Mouse (Mus musculus) liver, embryonic 12.5 days (tissue): ENCODE results near the gene Pam. TPM values are rescaled to one million over a fixed set of nuclear protein-coding genes. Genes with fewer than 3 reads are reported as not detected.

Experiments
- ATAC-seq: fragments of 200-750 bp; cut with Nextera tagmentation; 2 replicates; pipeline ENCODE4 v1.8.0; 2017; ENCODE audit warnings: moderate number of reproducible peaks, mild to moderate bottlenecking, moderate library complexity
- H3K27ac ChIP-seq: fragments of 300-500 bp; sonication (generic); 2 replicates; pipeline ENCODE4 v1.5.1; 2016; ENCODE audit warnings: mild to moderate bottlenecking
- H3K27me3 ChIP-seq: fragments of 300-500 bp; sonication (generic); replicated peaks from 2 replicates; pipeline ENCODE4 v1.6.1; 2016; ENCODE audit warnings: mild to moderate bottlenecking, moderate library complexity
- H3K36me3 ChIP-seq: fragments of 300-500 bp; sonication (generic); 2 replicates; pipeline ENCODE4 v1.6.1; 2016; ENCODE audit warnings: mild to moderate bottlenecking, moderate library complexity
- H3K4me1 ChIP-seq: fragments of 300-500 bp; sonication (generic); 2 replicates; pipeline ENCODE4 v1.6.1; 2016
- H3K4me2 ChIP-seq: fragments of 300-500 bp; sonication (generic); 2 replicates; pipeline ENCODE4 v1.6.1; 2016; ENCODE audit warnings: mild to moderate bottlenecking, moderate library complexity
- H3K4me3 ChIP-seq: fragments of 300-500 bp; sonication (generic); 2 replicates; pipeline ENCODE4 v1.5.1; 2016; ENCODE audit warnings: mild to moderate bottlenecking, moderate library complexity
- H3K9ac ChIP-seq: fragments of 300-500 bp; sonication (generic); 2 replicates; pipeline ENCODE4 v1.6.1; 2016; ENCODE audit warnings: mild to moderate bottlenecking, moderate library complexity
- H3K9me3 ChIP-seq: fragments of 300-500 bp; sonication (generic); replicated peaks from 2 replicates; pipeline ENCODE4 v1.6.1; 2016; ENCODE audit warnings: mild to moderate bottlenecking, moderate library complexity
- WGBS: fragments of 180-500 bp; shearing (Covaris S2); methylation state at CpG from one replicate; pipeline ENCODE4 v1.1.7; 2016; ENCODE audit not compliant: insufficient replicate concordance; 5-methylcytosine and 5-hydroxymethylcytosine counted together
- polyA plus RNA-seq: library from polyadenylated mRNA; unstranded; fragments of >200 nt; fragmentation: Nextera tagmentation; extraction: Ambion mirVana; gene quantifications from 2 replicates; pipeline ENCODE4 v1.2.1, GENCODE M21; 2016

Gene Pam
- polyA plus RNA-seq, 1 experiment from 2014 or later, result 11.3 TPM

GRCm38 (mm10) chr1:98073826-98074225, 21.6 kb downstream of the Pam start:
- no peaks in the 10 kb centered on the region for H3K4me1 ChIP-seq

GRCm38 (mm10) chr1:98073127-98073526, 22.3 kb downstream of the Pam start:
- Histone ChIP-seq H3K4me1 (no peaks in the 10 kb centered on the region), H3K4me2 (no peak overlapping the region), H3K27me3 (no peaks in the 10 kb centered on the region), H3K4me3 (no peak overlapping the region), H3K9me3 (no peaks in the 10 kb centered on the region), H3K36me3 (no peaks in the 10 kb centered on the region), H3K9ac (no peak overlapping the region), H3K27ac (no peak overlapping the region)
- 72% methylated on average over 2 of the region's 2 CpGs for WGBS
- ATAC-seq, result no peak

More at GRCm38 (mm10) chr1:98073826-98074225, 21.6 kb downstream of the Pam start:
- no peaks in the 10 kb centered on the region for H3K9me3 ChIP-seq
- 60% methylated on average over 4 of the region's 4 CpGs for WGBS
- H3K27ac ChIP-seq, result no peak overlapping the region
- no peak overlapping the region for H3K9ac ChIP-seq
- no peak for ATAC-seq
- no peak overlapping the region for H3K4me3 ChIP-seq
- no peaks in the 10 kb centered on the region for H3K27me3 ChIP-seq
- H3K4me2 ChIP-seq, result no peak overlapping the region
- no peaks in the 10 kb centered on the region for H3K36me3 ChIP-seq

GRCm38 (mm10) chr1:98072045-98072444, 23.4 kb downstream of the Pam start:
- Histone ChIP-seq H3K9me3 (no peaks in the 10 kb centered on the region), H3K27me3 (no peaks in the 10 kb centered on the region), H3K4me2 (no peak overlapping the region), H3K4me3 (no peak overlapping the region), H3K36me3 (no peaks in the 10 kb centered on the region), H3K27ac (no peak overlapping the region), H3K9ac (no peak overlapping the region), H3K4me1 (no peaks in the 10 kb centered on the region)
- 41% methylated on average over 6 of the region's 6 CpGs for WGBS
- no peak for ATAC-seq

GRCm38 (mm10) chr1:98071436-98071835, 24.0 kb downstream of the Pam start:
- Histone ChIP-seq H3K36me3 (no peaks in the 10 kb centered on the region), H3K27ac (no peak overlapping the region), H3K27me3 (no peaks in the 10 kb centered on the region), H3K4me2 (no peak overlapping the region), H3K9ac (no peak overlapping the region), H3K9me3 (no peaks in the 10 kb centered on the region), H3K4me3 (no peak overlapping the region), H3K4me1 (no peaks in the 10 kb centered on the region)
- WGBS, result 69% methylated on average over 9 of the region's 9 CpGs
- ATAC-seq, result no peak

GRCm38 (mm10) chr1:98070743-98071325, 24.6 kb downstream of the Pam start:
- 64% methylated on average over 5 of the region's 5 CpGs for WGBS
- ATAC-seq, result no peak
- no peaks in the 10 kb centered on the region for H3K9me3 ChIP-seq
- H3K27me3 ChIP-seq, result no peaks in the 10 kb centered on the region
- no peak overlapping the region for H3K27ac ChIP-seq
- no peak overlapping the region for H3K4me2 ChIP-seq
- no peaks in the 10 kb centered on the region for H3K36me3 ChIP-seq
- no peaks in the 10 kb centered on the region for H3K4me1 ChIP-seq
- no peak overlapping the region for H3K9ac ChIP-seq
- H3K4me3 ChIP-seq, result no peak overlapping the region

GRCm38 (mm10) chr1:98068177-98068576, 27.3 kb downstream of the Pam start:
- H3K9ac ChIP-seq, result no peak overlapping the region
- H3K9me3 ChIP-seq, result no peaks in the 10 kb centered on the region
- no peaks in the 10 kb centered on the region for H3K27me3 ChIP-seq
- 80% methylated on average over 4 of the region's 4 CpGs for WGBS
- no peak overlapping the region for H3K4me2 ChIP-seq
- ATAC-seq, result no peak
- H3K4me3 ChIP-seq, result no peak overlapping the region
- no peak overlapping the region for H3K27ac ChIP-seq
- H3K36me3 ChIP-seq, result no peaks in the 10 kb centered on the region
- H3K4me1 ChIP-seq, result no peaks in the 10 kb centered on the region

GRCm38 (mm10) chr1:98062074-98062473, 33.4 kb downstream of the Pam start:
- no peak overlapping the region for H3K4me3 ChIP-seq
- no peak overlapping the region for H3K27ac ChIP-seq
- no peak overlapping the region for H3K4me2 ChIP-seq
- H3K27me3 ChIP-seq, result no peaks in the 10 kb centered on the region
- H3K9ac ChIP-seq, result no peak overlapping the region
- H3K9me3 ChIP-seq, result no peaks in the 10 kb centered on the region
- H3K36me3 ChIP-seq, result no peaks in the 10 kb centered on the region
- 44% methylated on average over 2 of the region's 2 CpGs for WGBS
- H3K4me1 ChIP-seq, result no peaks in the 10 kb centered on the region
- no peak for ATAC-seq

- H3K4me1 ChIP-seq, result no peaks in the 10 kb centered on the region
- H3K27me3 ChIP-seq, result no peaks in the 10 kb centered on the region
- no peak overlapping the region for H3K4me2 ChIP-seq
- H3K27ac ChIP-seq, result no peak overlapping the region
- no peak overlapping the region for H3K9ac ChIP-seq
- no peaks in the 10 kb centered on the region for H3K36me3 ChIP-seq
- WGBS, result 50% methylated on average over 1 of the region's 1 CpGs
- H3K4me3 ChIP-seq, result no peak overlapping the region
- no peaks in the 10 kb centered on the region for H3K9me3 ChIP-seq
- no peak for ATAC-seq
Observed at GRCm38 (mm10) chr1:98059401-98059800, 36.0 kb downstream of the Pam start.

GRCm38 (mm10) chr1:98056996-98057945, 38.2 kb downstream of the Pam start:
- H3K27ac ChIP-seq, result no peak overlapping the region
- no peaks in the 10 kb centered on the region for H3K4me1 ChIP-seq
- H3K4me2 ChIP-seq, result no peak overlapping the region
- H3K9ac ChIP-seq, result no peak overlapping the region
- WGBS, result 64% methylated on average over 11 of the region's 11 CpGs
- no peaks in the 10 kb centered on the region for H3K27me3 ChIP-seq
- no peaks in the 10 kb centered on the region for H3K9me3 ChIP-seq
- no peaks in the 10 kb centered on the region for H3K36me3 ChIP-seq
- no peak overlapping the region for H3K4me3 ChIP-seq
- ATAC-seq, result no peak

- WGBS, result 70% methylated on average over 6 of the region's 6 CpGs
- H3K4me3 ChIP-seq, result no peak overlapping the region
- no peaks in the 10 kb centered on the region for H3K27me3 ChIP-seq
- H3K27ac ChIP-seq, result no peak overlapping the region
- H3K9ac ChIP-seq, result no peak overlapping the region
- no peak for ATAC-seq
- no peak overlapping the region for H3K4me2 ChIP-seq
- H3K4me1 ChIP-seq, result no peaks in the 10 kb centered on the region
- no peaks in the 10 kb centered on the region for H3K9me3 ChIP-seq
- no peaks in the 10 kb centered on the region for H3K36me3 ChIP-seq
Observed at GRCm38 (mm10) chr1:98056277-98056676, 39.2 kb downstream of the Pam start.

- Histone ChIP-seq H3K4me1 (no peaks in the 10 kb centered on the region), H3K4me2 (no peak overlapping the region), H3K4me3 (no peak overlapping the region), H3K36me3 (no peaks in the 10 kb centered on the region), H3K9ac (no peak overlapping the region), H3K9me3 (no peaks in the 10 kb centered on the region), H3K27ac (no peak overlapping the region), H3K27me3 (no peaks in the 10 kb centered on the region)
- WGBS, result 85% methylated on average over 8 of the region's 8 CpGs
- ATAC-seq, result no peak
Observed at GRCm38 (mm10) chr1:98055591-98055990, 39.9 kb downstream of the Pam start.

- Histone ChIP-seq H3K9me3 (no peaks in the 10 kb centered on the region), H3K27me3 (no peaks in the 10 kb centered on the region), H3K4me2 (no peak overlapping the region), H3K36me3 (no peaks in the 10 kb centered on the region), H3K4me3 (no peak overlapping the region), H3K27ac (no peak overlapping the region), H3K9ac (no peak overlapping the region), H3K4me1 (no peaks in the 10 kb centered on the region)
- ATAC-seq, result no peak
- 69% methylated on average over 3 of the region's 3 CpGs for WGBS
Observed at GRCm38 (mm10) chr1:98053994-98054393, 41.5 kb downstream of the Pam start.
